Mouse (Mus musculus) embryonic stem cell, embryonic (primary cell): ENCODE measurements around the gene Kalrn.

Experiments
- CTCF ChIA-PET, 4 experiments: fragments of 300-600 bp in 2 of 4; fragments of 350-600 bp in 2 of 4; sonication (Branson Sonifier 250); formaldehyde crosslinking; loops; one replicate each; lab custom pipeline; 2022; ENCODE audit warnings: inconsistent platforms in 2 of 4; lab: Charles Lee
- POLR2A ChIA-PET, 4 experiments: fragments of 300-600 bp in 2 of 4; fragments of 350-600 bp in 2 of 4; sonication (Branson Sonifier 250); formaldehyde crosslinking; loops; one replicate each; lab custom pipeline; 2022; ENCODE audit warnings: antibody characterized with exemption in 4 of 4, inconsistent platforms in 1 of 4; lab: Charles Lee

Kalrn gene

DNA sequence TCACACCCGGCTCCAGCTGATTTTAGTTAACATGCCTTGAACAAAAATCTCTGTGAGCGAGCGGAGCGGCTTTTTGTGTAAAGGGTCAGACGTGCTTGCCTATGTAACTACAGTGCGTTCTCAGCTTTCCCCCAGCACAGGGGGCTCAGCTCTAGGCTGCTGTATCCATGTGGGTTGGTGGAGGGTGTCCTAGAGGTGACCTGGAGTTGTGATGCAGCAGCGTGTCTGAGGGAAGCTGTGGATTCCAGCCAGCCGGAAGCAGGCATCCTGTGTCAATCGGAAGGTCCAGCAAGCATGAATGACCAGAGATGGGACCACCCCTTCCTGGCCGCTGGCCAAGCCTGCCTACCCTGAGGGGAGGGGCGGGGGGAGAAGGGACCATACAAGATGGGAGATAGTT is 631.0 kb downstream of the Kalrn start:
- CTCF ChIA-PET: interaction anchor here in 2 of 4 experiments (1.1 to 1.2 kb wide), 3 partner anchors 46 to 122 kb away, joined by 3 to 8 read pairs (median 3); no protein-coding TSS in a partner anchor
- POLR2A ChIA-PET: interaction anchor here (0.6 to 1.7 kb wide), 6 partner anchors 8 to 197 kb away, joined by 3 to 8 read pairs (median 3); no protein-coding TSS in a partner anchor

DNA sequence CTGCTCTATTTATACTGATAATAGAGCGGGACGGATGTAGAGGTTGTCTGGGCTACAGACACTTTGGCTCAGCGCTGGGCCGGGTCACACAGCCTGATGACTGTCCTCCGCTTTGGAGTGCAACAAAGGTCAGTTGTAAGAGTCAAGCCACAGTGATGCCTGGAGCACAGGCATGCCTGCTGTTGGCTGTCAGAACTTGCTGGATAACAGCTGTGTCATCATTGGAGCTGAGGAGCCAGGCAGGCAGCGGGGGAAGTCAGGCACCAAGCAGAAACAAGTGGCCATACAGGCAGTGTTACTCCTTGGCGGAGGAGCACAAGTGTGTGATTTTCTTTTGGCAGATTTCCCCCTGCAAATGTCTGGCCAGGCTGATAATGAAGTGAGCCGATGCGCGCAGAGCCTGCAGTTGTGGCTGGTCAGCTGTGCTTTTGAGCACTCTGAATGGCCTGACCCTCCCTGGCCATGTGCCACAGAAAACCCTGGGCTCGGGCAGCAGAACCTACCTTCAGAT is 632.0 kb downstream of the Kalrn start:
- CTCF ChIA-PET: interaction anchor here in 1 of 4 experiments (1.1 kb wide), 1 partner anchor 47 kb away, joined by 3 read pairs; no protein-coding TSS in a partner anchor
- POLR2A ChIA-PET: interaction anchor here in 2 of 4 experiments (0.6 to 1.0 kb wide), 4 partner anchors 8 to 133 kb away, joined by 3 to 5 read pairs (median 3); no protein-coding TSS in a partner anchor

DNA sequence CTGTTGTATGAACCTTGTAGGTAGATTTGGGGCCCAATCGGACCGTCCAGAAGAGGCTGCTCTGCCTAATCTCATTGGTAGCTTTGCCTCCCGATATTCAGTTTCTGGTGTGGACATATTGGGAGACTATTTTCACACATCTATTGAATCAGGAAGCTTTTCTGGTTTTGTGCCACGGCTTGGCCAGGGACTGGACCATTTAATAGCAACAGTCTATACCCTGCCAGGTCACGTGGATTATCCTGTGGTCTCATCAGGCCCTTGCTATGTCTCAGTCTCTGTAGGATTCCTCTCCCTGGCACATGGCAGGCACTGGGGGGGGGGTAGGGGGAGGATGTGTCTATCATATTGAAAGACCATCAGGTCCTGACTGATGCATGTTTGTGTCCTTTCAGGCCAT is 633.2 kb downstream of the Kalrn start:
- POLR2A ChIA-PET: interaction anchor here in 2 of 4 experiments (0.5 to 1.2 kb wide), 4 partner anchors 9 to 771 kb away, joined by 3 to 4 read pairs (median 3); no protein-coding TSS in a partner anchor
- CTCF ChIA-PET: no interaction called here

DNA sequence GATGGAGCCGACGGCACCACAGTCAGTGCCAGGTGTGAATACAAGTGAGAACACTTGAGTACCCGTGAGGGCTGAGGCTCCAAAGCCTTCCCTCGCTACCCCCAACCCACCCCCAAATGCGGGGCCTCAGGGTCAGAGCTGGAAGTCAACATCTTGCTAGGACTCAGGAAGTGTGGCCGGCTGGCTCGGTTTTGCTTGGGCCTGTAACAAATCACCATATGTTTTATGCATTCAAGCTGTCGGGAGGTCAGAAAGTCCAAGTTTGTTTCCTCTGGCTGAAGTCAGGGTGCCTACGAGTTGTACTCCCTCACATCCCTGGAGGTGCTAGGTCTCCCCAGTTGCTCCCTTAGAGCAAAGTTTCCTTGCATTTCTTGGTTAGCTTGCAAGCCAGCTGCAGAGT is 633.7 kb downstream of the Kalrn start:
- CTCF ChIA-PET: interaction anchor here in 1 of 4 experiments (1.2 kb wide), 1 partner anchor 24 kb away, joined by 3 read pairs; no protein-coding TSS in a partner anchor
- POLR2A ChIA-PET: interaction anchor here in 2 of 4 experiments (0.5 to 1.2 kb wide), 3 partner anchors 10 to 770 kb away, joined by 3 to 4 read pairs (median 3); no protein-coding TSS in a partner anchor

DNA sequence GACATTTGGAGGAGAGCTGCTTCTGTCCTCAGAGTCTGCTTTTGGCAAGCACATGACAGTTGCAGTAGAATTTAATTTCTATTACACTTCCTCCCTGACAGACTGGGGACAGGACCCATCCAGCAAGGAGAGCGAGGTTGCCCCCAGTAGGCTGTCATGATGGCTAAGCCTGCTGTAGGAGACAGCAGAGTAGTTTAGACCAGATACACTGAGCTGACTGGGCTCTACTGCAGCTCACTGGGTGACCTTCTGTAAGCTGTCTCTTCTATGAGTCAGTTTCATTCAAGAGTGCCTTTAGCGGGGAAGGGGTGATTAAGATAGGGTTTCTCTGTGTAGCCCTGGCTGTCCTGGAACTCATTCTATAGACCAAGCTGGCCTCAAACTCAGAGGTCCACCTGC is 634.2 kb downstream of the Kalrn start:
- ChIA-PET POLR2A (interaction anchor here in 1 of 4 experiments (1.2 kb wide), 1 partner anchor 11 kb away, joined by 4 read pairs; no protein-coding TSS in a partner anchor), CTCF (interaction anchor here in 2 of 4 experiments (1.2 to 1.3 kb wide), 2 partner anchors 23 to 118 kb away, joined by 3 to 9 read pairs; no protein-coding TSS in a partner anchor)

DNA sequence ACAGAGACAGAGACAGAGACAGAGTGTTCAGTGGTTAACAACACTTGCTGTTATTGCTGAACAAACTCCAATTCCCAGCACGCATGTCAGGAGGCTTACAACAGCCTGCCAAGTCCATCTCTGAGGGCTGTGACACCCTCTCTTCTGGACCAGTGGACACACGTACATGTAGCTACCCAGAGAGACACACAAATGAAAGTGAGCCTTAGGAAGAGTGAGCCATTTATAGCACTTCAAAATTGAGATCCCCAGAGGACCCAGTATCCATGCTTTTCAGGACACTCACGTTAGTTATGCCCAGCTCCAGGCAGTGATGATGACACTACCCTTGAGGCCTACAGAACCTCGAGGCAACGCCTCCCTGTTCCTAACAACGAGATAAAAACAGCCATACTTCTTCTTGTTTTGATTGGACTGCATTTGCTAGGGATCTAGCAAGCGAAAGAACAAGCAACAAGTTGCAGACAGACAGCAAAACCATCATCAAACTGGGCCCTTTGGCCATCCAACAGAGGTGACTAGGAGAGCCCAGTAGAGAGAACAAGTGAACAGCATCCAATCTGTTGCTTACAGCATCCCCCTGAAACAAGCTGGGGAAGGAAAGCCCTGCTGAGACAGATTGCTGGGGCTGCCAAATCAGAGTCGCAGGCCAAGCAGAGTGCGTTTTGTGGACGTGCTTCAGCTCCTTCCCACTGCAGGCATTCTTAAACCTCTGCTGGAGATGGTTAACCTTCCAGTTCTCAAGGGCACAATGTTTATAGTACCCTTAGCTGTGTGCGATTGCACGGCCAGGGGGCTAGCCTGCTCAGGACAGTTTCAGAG is 634.8 kb downstream of the Kalrn start:
- ChIA-PET POLR2A (interaction anchor here in 1 of 4 experiments (1.2 kb wide), 1 partner anchor 12 kb away, joined by 4 read pairs; no protein-coding TSS in a partner anchor), CTCF (interaction anchor here in 2 of 4 experiments (0.7 to 1.3 kb wide), 3 partner anchors 22 to 118 kb away, joined by 3 to 9 read pairs (median 3); no protein-coding TSS in a partner anchor)

DNA sequence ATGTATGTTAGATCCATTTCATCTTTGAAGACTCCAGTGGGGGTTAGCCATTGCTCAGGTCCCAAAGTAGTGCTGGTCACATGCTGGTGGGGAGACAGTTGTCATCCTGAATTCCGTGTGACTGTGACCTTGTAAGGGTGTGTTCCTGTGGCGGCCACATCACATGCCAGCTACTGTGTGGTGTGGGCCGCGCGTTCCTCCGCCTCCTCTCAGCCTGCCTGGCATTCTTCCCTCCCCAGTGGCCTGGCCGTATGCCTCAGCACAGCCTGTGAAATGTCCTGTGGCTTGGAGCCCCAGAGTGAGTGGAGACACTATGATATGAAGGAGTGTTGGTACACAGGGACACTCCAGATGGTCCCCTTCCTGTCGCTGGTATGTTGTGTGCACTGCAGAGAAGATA is 635.8 kb downstream of the Kalrn start:
- CTCF ChIA-PET: interaction anchor here in 2 of 4 experiments (1.0 to 1.3 kb wide), 2 partner anchors 117 to 177 kb away, joined by 3 to 5 read pairs; no protein-coding TSS in a partner anchor

DNA sequence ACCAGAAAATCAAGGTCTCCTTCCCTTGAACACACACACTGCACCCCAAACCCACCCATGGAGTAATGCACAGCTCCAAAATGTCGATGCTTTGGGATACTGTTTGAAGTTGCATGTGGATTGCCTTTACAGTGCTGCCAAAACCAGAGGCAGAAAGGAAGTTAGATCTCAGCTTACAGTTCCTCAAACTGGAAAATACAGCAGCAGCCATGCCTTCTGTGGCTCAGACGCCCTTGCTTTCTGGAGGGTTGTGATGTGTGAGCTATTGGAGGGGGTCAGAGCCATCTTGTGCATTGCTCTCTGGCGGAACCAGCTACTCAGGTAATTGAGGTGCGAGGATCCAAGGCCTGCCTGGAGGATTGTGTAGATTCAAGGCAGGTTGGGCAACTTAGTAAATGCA is 636.4 kb downstream of the Kalrn start:
- CTCF ChIA-PET: interaction anchor here in 2 of 4 experiments (1.0 to 1.3 kb wide), 2 partner anchors 116 to 177 kb away, joined by 3 to 5 read pairs; no protein-coding TSS in a partner anchor
- POLR2A ChIA-PET: interaction anchor here in 1 of 4 experiments (0.5 to 1.0 kb wide), 4 partner anchors 9 to 52 kb away, joined by 3 read pairs; no protein-coding TSS in a partner anchor

More for the DNA sequence above, 635.8 kb downstream of the Kalrn start:
- POLR2A ChIA-PET: interaction anchor here in 2 of 4 experiments (0.5 to 1.0 kb wide), 3 partner anchors 12 to 52 kb away, joined by 3 read pairs; no protein-coding TSS in a partner anchor

DNA sequence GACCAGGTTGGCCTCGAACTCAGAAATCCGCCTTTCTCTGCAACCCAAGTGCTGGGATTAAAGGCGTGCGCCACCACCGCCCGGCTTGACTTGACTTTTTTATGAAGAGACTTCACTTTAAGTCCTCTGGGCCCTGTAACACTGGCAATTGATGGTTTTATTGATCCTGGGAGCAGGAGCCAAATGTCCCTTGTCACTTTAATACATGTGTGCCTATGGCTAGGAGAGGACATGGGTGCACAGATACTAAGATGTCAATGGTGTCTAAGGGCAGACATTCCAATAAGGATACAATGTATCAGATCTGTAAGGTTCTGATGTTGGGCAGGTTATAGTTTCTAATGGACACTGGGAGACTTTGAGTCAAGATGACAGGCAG is 637.9 kb downstream of the Kalrn start:
- CTCF ChIA-PET: interaction anchor here in 2 of 4 experiments (0.6 to 0.9 kb wide), 2 partner anchors 9 to 115 kb away, joined by 3 to 7 read pairs; no protein-coding TSS in a partner anchor
- POLR2A ChIA-PET: interaction anchor here in 1 of 4 experiments (0.7 to 1.9 kb wide), 3 partner anchors 8 to 907 kb away, joined by 4 to 8 read pairs (median 4); no protein-coding TSS in a partner anchor

DNA sequence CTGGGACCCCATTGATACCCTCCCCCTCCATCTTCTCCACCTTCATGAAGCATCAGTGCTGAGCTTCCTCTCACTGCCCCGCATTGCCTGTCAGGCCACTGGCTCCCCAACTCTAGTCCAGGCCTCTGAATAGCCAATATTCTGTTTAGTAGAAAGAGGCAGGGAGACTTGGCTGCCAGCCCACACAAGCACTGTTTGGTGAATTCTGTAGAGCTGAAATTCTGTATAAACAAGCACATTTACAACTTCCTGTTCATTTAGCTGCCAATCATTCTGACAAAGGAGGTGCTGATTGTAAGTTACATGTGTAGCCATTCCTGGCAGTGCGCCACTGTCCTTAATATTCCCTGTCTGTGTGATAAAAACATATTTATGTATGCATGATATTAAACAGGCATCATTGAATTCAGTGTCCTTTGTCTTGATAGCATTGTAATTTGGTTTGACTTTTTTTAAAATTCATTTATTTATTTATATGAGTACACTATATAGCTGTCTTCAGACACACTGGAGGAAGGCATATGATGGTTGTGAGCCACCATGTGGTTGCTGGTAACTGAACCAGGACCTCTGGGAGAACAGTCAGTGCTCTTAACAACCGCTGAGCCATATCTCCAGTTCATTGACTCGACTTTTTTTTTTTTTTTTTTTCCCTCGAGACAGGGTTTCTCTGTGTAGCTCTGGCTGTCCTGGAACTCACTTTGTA is 638.5 kb downstream of the Kalrn start:
- POLR2A ChIA-PET: interaction anchor here in 1 of 4 experiments (0.7 to 1.9 kb wide), 4 partner anchors 8 to 906 kb away, joined by 4 to 8 read pairs (median 4); no protein-coding TSS in a partner anchor
- CTCF ChIA-PET: interaction anchor here (0.6 to 1.2 kb wide), 7 partner anchors 8 to 171 kb away, joined by 3 to 7 read pairs (median 3); no protein-coding TSS in a partner anchor

DNA sequence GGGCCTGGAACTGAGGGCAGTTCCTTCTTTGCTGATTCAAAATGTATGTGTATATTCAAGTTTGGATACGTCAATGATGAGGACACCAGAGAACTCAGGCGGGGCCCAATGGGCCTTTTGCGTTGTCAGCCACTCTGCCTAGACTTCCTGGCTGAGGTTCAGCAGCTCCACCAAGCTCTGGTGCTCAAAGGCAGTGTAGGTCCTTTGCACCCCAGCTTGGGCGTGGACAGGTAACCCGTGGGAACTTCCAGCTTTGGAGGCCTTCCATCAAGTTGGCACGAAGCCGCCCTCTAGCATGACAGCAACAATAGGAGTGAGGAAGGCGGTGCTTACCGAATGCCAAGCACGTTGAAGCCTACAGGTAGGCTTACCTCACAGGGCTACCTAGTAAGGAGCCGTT is 639.9 kb downstream of the Kalrn start:
- ChIA-PET CTCF (interaction anchor here in 1 of 4 experiments (0.9 kb wide), 1 partner anchor 17 kb away, joined by 3 read pairs; no protein-coding TSS in a partner anchor), POLR2A (interaction anchor here in 2 of 4 experiments (0.5 to 1.9 kb wide), 3 partner anchors 10 to 113 kb away, joined by 4 to 9 read pairs (median 8); no protein-coding TSS in a partner anchor)

DNA sequence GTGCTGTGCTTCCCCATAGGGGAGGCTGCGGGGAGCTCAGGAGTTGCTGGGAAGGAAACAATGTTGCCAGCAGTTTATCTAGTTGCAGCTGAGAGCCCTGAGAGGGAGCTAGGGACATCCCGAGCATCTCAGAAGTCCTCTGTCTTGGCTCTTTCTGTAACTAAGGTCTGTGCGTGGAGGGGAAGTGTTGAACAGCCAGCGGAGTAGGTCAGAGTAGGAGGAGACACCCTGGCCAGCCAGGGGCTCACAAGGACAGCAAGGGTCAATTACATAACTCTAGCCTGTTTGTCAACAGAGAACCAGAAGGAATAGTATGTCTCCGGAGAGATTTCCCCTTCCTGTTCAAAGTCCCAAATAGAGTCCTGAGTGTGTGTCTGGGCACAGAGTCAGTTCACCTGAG is 641.2 kb downstream of the Kalrn start:
- ChIA-PET CTCF (interaction anchor here in 2 of 4 experiments (0.6 to 1.2 kb wide), 3 partner anchors 107 to 111 kb away, joined by 3 to 5 read pairs (median 4); no protein-coding TSS in a partner anchor), POLR2A (interaction anchor here in 1 of 4 experiments (0.7 kb wide), 1 partner anchor 263 kb away, joined by 3 read pairs; no protein-coding TSS in a partner anchor)

DNA sequence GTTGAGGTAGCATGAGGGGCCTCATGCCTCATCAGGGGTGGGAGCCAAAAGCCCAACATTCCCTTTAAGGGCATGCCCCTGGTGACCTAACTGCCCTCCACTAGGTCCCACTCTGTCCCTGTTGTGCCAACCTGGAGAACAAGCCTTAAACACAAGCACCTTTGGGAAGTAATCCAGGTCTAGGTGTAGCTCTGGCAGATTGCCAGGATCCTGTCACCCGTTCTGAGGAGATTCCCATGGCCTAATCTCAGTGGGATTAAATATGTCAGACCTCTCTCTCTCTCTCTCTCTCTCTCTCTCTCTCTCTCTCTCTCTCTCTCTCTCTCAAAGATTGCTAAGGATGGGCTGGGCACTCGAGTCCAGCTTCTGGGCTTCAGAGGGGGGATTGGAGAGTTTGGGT is 641.6 kb downstream of the Kalrn start:
- CTCF ChIA-PET: interaction anchor here in 1 of 4 experiments (0.6 to 0.7 kb wide), 2 partner anchors 107 to 109 kb away, joined by 3 to 4 read pairs; no protein-coding TSS in a partner anchor
- POLR2A ChIA-PET: interaction anchor here in 2 of 4 experiments (0.7 kb wide), 3 partner anchors 9 to 263 kb away, joined by 3 to 5 read pairs (median 4); no protein-coding TSS in a partner anchor

DNA sequence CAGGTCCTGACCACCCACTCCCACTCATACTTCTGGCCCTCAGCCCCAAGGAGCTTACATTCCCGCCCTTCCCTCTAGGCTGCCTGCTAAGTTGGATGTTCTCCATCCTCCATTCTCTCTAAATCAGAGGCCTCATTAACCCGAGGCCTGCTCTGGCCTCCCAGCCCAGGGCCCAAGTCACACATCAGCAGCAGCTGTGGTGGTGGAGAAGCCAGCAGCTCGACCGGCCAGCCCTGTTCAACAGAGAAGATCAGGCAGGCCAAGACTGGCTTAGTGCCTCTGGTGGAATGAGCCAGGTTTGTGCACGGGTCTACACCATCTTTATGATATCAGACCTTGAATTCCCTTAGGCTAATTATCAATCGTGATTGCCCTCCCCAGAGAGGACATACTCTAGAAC is 642.5 kb downstream of the Kalrn start:
- POLR2A ChIA-PET: interaction anchor here in 1 of 4 experiments (0.5 to 0.6 kb wide), 2 partner anchors 137 to 498 kb away, joined by 3 to 4 read pairs; no protein-coding TSS in a partner anchor
- CTCF ChIA-PET: interaction anchor here in 1 of 4 experiments (0.6 kb wide), 1 partner anchor 69 kb away, joined by 4 read pairs; no protein-coding TSS in a partner anchor

DNA sequence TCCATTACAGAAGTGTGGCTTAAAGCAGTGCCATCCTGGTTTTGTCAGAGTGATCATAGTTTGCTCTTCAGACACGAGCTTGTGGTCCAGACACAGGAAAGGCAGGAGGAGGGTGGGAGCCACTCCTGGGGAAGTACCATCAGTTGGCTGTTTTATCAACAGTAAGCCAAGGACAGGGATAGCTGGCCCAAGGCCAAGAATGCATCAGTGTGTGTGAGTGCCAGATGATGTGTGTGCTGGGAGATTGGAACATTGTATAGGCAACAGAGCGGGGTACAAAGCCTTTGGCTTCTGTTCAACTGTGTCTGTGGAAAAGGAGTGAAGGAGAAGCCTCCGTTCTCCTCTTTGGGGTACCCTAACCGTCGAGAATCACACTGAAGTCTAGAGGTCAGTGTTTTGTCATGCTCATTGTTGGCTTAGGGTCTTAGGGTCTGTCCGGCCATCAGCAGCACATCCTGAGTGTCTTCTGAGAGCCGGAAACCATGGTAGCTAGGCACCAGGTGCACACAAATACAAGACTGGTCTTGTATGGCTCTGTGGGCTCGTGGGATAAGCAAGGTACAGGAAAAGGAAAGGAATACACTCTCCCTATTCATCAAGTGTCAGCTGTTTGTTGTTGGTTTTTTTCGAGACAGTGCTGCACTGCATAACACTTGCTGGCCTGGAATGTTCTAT is 644.4 kb downstream of the Kalrn start:
- CTCF ChIA-PET: interaction anchor here in 1 of 4 experiments (1.0 kb wide), 1 partner anchor 108 kb away, joined by 3 read pairs; no protein-coding TSS in a partner anchor
- POLR2A ChIA-PET: interaction anchor here in 1 of 4 experiments (0.5 kb wide), 1 partner anchor 447 kb away, joined by 3 read pairs; no protein-coding TSS in a partner anchor

DNA sequence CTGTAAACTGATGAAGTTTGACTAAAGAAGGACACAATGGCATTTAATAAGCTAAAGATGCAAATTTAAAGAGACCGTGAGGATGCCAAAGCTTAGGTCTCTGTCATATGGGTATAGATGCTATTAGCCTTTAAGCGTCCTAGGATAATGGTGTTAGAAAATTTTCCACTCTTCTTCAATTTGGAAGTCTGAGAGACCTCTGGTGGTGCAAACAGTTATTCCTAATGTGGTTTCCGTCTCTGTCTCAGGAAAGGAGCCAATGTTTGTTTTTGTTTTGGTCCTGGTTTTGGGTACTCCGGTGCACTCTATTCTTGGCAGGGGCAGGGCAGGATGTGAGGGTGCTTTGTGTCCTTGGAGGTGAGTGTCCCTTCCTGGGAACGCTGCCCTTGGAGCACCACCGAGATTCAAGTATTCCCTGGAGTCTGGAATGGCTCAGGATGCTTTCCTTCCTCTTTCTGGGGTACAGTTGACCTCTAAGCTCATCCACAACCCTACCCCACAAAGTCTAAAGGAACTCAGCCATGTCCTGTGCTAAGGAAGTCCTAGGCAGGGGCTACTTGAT is 646.0 kb downstream of the Kalrn start:
- ChIA-PET CTCF (interaction anchor here in 2 of 4 experiments (0.6 to 1.0 kb wide), 2 partner anchors 107 to 131 kb away, joined by 3 read pairs; no protein-coding TSS in a partner anchor), POLR2A (interaction anchor here in 2 of 4 experiments (0.6 to 2.1 kb wide), 6 partner anchors 8 to 785 kb away, joined by 3 to 11 read pairs (median 4); no protein-coding TSS in a partner anchor)
